Mouse (Mus musculus): ENCODE measurements around the gene Ncoa7. TPM values are rescaled to one million over a fixed set of nuclear protein-coding genes. Genes with fewer than 3 reads are reported as not detected.

The Ncoa7 gene
- polyA plus RNA-seq, 1 experiment = 18.6 TPM

DNA sequence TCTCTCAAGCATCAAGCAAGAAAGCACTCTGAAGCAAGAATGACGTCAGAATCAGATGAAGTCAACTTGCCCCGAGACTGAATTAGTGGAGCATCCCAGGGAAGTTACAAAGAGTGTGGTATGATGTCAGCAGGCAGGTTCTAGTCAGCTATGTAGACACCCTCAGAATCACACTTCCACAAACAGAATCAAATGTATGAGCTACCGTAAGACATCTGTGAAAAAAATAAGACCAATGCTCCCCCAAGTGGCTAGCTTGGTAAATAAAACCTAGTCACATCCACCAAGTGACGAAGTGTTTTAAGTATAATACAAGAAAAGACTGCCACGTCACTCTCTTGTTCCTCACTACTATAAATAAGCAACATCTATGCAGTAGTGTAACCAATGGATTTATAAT is 216.1 kb downstream of the Ncoa7 start:
- TF ChIP-seq CTCF (conservative IDR thresholded peaks at IDR 0.05; ENCODE audit: insufficient read depth, insufficient read length, low read depth, low read length) (no peak), POLR2A (IDR thresholded peaks at IDR 0.05; ENCODE audit: low read depth, low read length) (no peak)
- peak; percentile 5 for DNase-seq
- H3K27me3 ChIP-seq (replicated peaks; ENCODE audit: control insufficient read depth, insufficient read depth, low read length) = no peaks in the 10 kb centered on the region
- no peaks in the 10 kb centered on the region; the same call in 1 of the 2 replicates for H3K36me3 ChIP-seq (ENCODE audit: control insufficient read depth, insufficient read depth, low read length)
- H3K4me1 ChIP-seq (ENCODE audit: control insufficient read depth, insufficient read depth, low read length) = no peaks in the 10 kb centered on the region
- H3K27ac ChIP-seq (ENCODE audit: insufficient read depth, low read depth, low read length) = no peak overlapping the region
- 67% methylated on average over 5 of the region's 5 CpGs for WGBS
- H3K4me3 ChIP-seq (ENCODE audit: insufficient read depth, low read depth, low read length) = no peak overlapping the region

DNA sequence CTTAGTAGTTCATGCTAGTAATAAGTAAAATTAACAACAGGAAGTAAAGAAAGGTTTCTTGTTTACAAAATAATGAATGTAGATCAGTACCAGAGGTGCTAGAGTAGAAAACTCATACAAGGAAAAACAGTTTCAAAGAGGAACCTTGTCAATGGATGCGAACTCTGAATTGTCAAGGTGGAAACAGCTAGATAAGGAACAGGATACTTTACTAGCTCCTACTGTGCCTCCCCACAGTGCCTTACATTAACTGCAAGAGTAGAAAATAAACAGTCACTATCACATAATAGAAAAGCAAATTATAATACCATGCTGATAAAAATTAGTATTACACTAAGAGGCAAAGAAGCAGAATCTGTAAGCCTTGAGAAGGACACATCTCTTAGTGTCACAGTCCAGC is 217.4 kb downstream of the Ncoa7 start:
- Histone ChIP-seq H3K27ac (ENCODE audit: insufficient read depth, low read depth, low read length) (no peak overlapping the region), H3K27me3 (replicated peaks; ENCODE audit: control insufficient read depth, insufficient read depth, low read length) (no peaks in the 10 kb centered on the region), H3K4me3 (ENCODE audit: insufficient read depth, low read depth, low read length) (no peak overlapping the region), H3K4me1 (ENCODE audit: control insufficient read depth, insufficient read depth, low read length) (no peaks in the 10 kb centered on the region), H3K36me3 (ENCODE audit: control insufficient read depth, insufficient read depth, low read length) (no peaks in the 10 kb centered on the region; the same call in 1 of the 2 replicates)
- TF ChIP-seq CTCF (conservative IDR thresholded peaks at IDR 0.05; ENCODE audit: insufficient read depth, insufficient read length, low read depth, low read length) (no peak), POLR2A (IDR thresholded peaks at IDR 0.05; ENCODE audit: low read depth, low read length) (no peak)
- DNase-seq = no peak
- WGBS = 90% methylated on average over 1 of the region's 1 CpGs

Other genes starting within 250 kb of the Ncoa7 start
- 0.84 and 1.4 TPM in 2 replicates for gene Trmt11, start 202.6 kb downstream of the Ncoa7 start, polyA plus RNA-seq (2012; rRNA removed)
- gene Hint3, start 173.7 kb downstream of the Ncoa7 start, polyA plus RNA-seq (2012; rRNA removed) = 17.5 and 20.3 TPM in 2 replicates
- 2.9 and 3.6 TPM in 2 replicates for gene Hey2, start 39.5 kb upstream of the Ncoa7 start, polyA plus RNA-seq (2012; rRNA removed)